Mouse (Mus musculus) CD4-positive, CD25-positive, alpha-beta regulatory T cell (primary cell): ENCODE results near the gene Avpr2. TPM values are rescaled to one million over a fixed set of nuclear protein-coding genes. Genes with fewer than 3 reads are reported as not detected.

Experiments
- polyA plus RNA-seq: library from polyadenylated mRNA; unstranded; fragments of 100-300 nt; shearing (Covaris generic); gene quantifications from one replicate; pipeline ENCODE4 v1.2.1, GENCODE M21; 2017

Gene Avpr2
- polyA plus RNA-seq, result 3.4 TPM

DNA sequence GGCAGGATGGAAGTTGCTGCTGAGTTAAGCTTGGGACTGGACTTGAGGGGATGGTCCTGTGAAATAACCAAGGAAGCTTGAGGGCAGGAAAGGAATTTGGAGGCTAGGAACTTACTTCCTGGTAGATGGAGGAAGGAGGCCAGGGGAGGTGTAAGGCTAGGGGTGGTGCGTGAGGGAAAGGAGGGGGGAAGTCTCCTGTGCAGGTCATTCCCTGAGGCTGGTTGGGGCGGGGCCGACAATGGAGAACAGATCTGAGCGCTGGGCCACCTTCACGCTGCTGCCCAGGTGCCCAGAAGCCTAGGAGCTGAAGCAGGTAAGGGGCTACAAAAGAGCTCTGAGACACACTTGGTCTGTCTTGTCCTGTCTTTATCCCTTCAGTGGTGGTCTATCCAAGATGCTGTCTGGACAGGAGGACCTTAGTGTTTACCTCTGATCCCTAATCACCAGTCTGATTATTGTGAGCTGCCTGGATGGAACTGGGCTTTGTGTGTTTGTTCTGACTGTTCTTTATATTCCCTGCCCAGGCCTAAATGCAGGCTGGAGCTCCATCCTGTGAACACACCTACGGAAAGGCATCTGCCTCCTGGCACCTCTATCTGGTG lies at the start of gene Avpr2:
Gene Avpr2 (plus strand): TSS at position 552 of the 602 bp plus-strand sequence.

DNA sequence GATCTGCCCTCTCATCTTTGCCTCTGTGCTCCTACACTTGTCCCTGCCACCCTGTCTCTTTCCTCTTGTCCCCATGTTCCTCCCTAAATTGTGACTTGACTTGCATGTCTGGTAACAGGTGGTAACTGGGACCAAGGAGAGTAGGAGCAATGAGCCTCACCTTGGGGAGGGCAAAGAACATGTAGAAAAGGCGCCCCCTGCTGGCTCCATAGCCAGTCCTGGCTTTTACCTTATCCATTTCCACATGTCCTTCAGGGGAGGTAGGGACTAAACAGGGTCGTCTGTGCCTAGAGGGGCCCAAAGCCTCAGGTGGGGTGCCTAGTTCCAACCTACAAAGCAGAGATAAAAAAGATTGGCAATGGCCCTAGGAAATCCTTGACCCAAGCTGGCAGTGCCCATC lies 3.8 kb downstream of the Avpr2 start, which contains the start of gene L1cam:
Gene L1cam (minus strand): TSS at position 387 of the 400 bp plus-strand sequence.

GRCm38 (mm10) chrX:73921823-73922549 lies 30.1 kb downstream of the Avpr2 start, which contains the start of the genes Arhgap4 and Naa10:
Gene Arhgap4 (minus strand): TSS chrX:73921870.
Gene Naa10 (minus strand): TSS chrX:73921944.

DNA sequence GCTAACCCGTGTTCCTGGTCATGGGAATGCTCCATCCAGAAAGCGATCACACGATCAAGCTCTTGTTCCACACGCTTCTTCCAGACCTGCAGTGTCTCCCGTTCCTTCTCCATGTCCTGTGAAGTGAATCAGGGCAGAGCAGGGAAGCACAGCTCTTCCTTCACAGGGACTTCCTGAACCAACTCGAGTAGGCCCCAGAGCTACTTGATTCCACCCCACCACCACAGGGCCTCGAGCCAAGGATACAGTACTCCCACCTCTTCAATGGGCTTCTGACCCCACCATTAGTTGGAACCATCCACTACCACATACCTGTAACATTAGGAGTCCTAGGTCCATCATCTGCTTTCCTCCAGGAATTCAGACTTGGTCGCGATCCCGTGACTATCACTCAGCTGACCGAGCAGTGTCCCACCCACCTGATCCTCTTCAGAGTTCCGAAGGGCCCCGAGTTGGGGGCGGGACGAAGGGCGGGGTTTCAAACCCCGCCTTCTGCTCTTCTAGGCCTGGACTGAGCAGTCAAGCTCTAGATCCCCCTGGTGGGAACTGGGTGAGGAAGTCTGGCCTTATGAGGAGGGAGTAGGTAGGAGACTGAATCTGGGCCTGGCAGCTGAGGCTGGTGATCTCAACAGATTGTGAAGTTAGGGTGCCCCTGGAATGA lies 38.6 kb downstream of the Avpr2 start, which contains the start of gene Renbp:
Gene Renbp (minus strand): TSS at position 449 of the 661 bp plus-strand sequence.

Other genes with a start within 250 kb of the Avpr2 start
- 1.5 TPM for gene Pnck, start 232.0 kb upstream of the Avpr2 start, polyA plus RNA-seq
- gene Slc6a8, start 219.0 kb upstream of the Avpr2 start, polyA plus RNA-seq, result 0.11 TPM
- gene Bcap31, start 175.9 kb upstream of the Avpr2 start, polyA plus RNA-seq, result 275 TPM
- gene Abcd1, start 175.5 kb upstream of the Avpr2 start, polyA plus RNA-seq, result 36.9 TPM
- gene Plxnb3, start 135.0 kb upstream of the Avpr2 start, polyA plus RNA-seq, result not detected
- gene Srpk3, start 117.7 kb upstream of the Avpr2 start, polyA plus RNA-seq, result 1.3 TPM
- 218 TPM for gene Idh3g, start 105.2 kb upstream of the Avpr2 start, polyA plus RNA-seq
- gene Ssr4, start 105.1 kb upstream of the Avpr2 start, polyA plus RNA-seq, result 227 TPM
- 0.44 TPM for gene Pdzd4, start 67.1 kb upstream of the Avpr2 start, polyA plus RNA-seq
- gene L1cam, start 4.0 kb downstream of the Avpr2 start, polyA plus RNA-seq, result 9.5 TPM
- gene Arhgap4, start 29.8 kb downstream of the Avpr2 start, polyA plus RNA-seq, result 302 TPM
- 208 TPM for gene Naa10, start 29.8 kb downstream of the Avpr2 start, polyA plus RNA-seq
- 3.9 TPM for gene Renbp, start 38.7 kb downstream of the Avpr2 start, polyA plus RNA-seq
- gene Hcfc1, start 74.3 kb downstream of the Avpr2 start, polyA plus RNA-seq, result 45.8 TPM
- gene Irak1, start 131.8 kb downstream of the Avpr2 start, polyA plus RNA-seq, result 201 TPM
- not detected for gene Opn1mw, start 235.4 kb downstream of the Avpr2 start, polyA plus RNA-seq
- 41.3 TPM for gene Mecp2, start 243.3 kb downstream of the Avpr2 start, polyA plus RNA-seq